Mouse (Mus musculus) intestine, embryonic 16.5 days (tissue): ENCODE results near the gene Tnnt2. TPM values are rescaled to one million over a fixed set of nuclear protein-coding genes. Genes with fewer than 3 reads are reported as not detected.

ENCODE experiments used
- ATAC-seq: fragments of 200-750 bp; cut with Nextera tagmentation; 2 replicates; pipeline ENCODE4 v1.8.0; 2017; ENCODE audit warnings: moderate TSS enrichment, moderate library complexity
- H3K27ac ChIP-seq: fragments of 300-500 bp; sonication (generic); 2 replicates; pipeline ENCODE4 v1.5.1; 2014; ENCODE audit warnings: mild to moderate bottlenecking, low read length
- H3K27me3 ChIP-seq: fragments of 300-500 bp; sonication (generic); replicated peaks from 2 replicates; pipeline ENCODE4 v1.6.1; 2014; ENCODE audit warnings: low read length, control low read depth, mixed read lengths; ENCODE audit not compliant: control insufficient read depth, insufficient read depth
- H3K36me3 ChIP-seq: fragments of 300-500 bp; sonication (generic); 2 replicates; pipeline ENCODE4 v1.6.1; 2014; ENCODE audit warnings: low read length, control low read depth; ENCODE audit not compliant: control insufficient read depth, insufficient read depth
- H3K4me1 ChIP-seq: fragments of 300-500 bp; sonication (generic); 2 replicates; pipeline ENCODE4 v1.6.1; 2014; ENCODE audit warnings: low read length, control low read depth, mixed read lengths; ENCODE audit not compliant: control insufficient read depth, insufficient read depth
- H3K4me2 ChIP-seq: fragments of 300-500 bp; sonication (generic); 2 replicates; pipeline ENCODE4 v1.6.1; 2014; ENCODE audit warnings: low read depth, low read length, control low read depth
- H3K4me3 ChIP-seq: fragments of 300-500 bp; sonication (generic); 2 replicates; pipeline ENCODE4 v1.5.1; 2014; ENCODE audit warnings: mild to moderate bottlenecking, low read length
- H3K9ac ChIP-seq: fragments of 300-500 bp; sonication (generic); 2 replicates; pipeline ENCODE4 v1.6.1; 2014; ENCODE audit warnings: low read depth, low read length
- H3K9me3 ChIP-seq: fragments of 300-500 bp; sonication (generic); 2 replicates; pipeline ENCODE4 v1.6.1; 2016; ENCODE audit warnings: low read length, control low read depth; ENCODE audit not compliant: control insufficient read depth
- WGBS: fragments of 180-500 bp; shearing (Covaris S2); extraction: QIAGEN DNeasy Blood & Tissue Kit; methylation state at CpG from one replicate; pipeline ENCODE4 v1.1.7; 2014; 5-methylcytosine and 5-hydroxymethylcytosine counted together
- polyA plus RNA-seq: library from polyadenylated mRNA; unstranded; fragments of >200 nt; fragmentation: Nextera tagmentation; extraction: Ambion mirVana; gene quantifications from 2 replicates; pipeline ENCODE4 v1.2.1, GENCODE M21; 2015

Tnnt2 gene
- 23.5 and 26.7 TPM in 2 replicates for polyA plus RNA-seq

- H3K4me3 ChIP-seq, result no peak within 1 kb of the TSS
- no peaks in the 10 kb centered on the region for H3K9me3 ChIP-seq
- 38% methylated on average over 9 of the region's 9 CpGs for WGBS
- H3K27ac ChIP-seq, result peak within 1 kb of the TSS; percentile 40; the same call in 1 of the 2 replicates
- ATAC-seq, result peak; percentile 19; the same call in 1 of the 2 replicates
- H3K4me1 ChIP-seq, result 0 out of 2 replicates have a peak, but pooled peaks cover 3% of the 10 kb centered on the region
- no peaks in the 10 kb centered on the region for H3K27me3 ChIP-seq
- H3K36me3 ChIP-seq, result no peaks in the 10 kb centered on the region; the same call in 1 of the 2 replicates
- H3K9ac ChIP-seq, result no peak within 1 kb of the TSS
- H3K4me2 ChIP-seq, result no peak within 1 kb of the TSS
Measured at GRCm38 (mm10) chr1:135835716-135836483, at the start of gene Tnnt2. Gene Tnnt2 (plus strand): TSS chr1:135836354.

DNA sequence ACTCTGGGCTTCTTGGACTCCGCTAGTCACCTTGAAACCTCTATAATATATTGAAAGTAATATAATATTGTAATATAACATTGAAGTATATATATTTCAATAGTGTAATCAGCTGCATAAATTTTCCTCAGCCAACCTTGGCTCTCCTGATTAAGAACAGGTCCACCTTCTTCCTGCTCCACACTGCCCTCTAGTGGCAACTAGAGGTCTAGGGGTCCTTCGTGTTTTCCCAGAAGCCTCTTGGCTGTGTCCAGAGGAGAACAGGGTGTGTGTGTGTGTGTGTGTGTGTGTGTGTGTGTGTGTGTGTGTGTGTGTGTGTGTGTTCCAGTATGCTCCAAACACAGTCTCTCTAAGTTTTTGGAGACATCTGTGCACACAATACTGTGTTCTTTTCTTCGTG, 48.4 kb upstream of the Tnnt2 start:
- 46% methylated on average over 3 of the region's 3 CpGs for WGBS
- Histone ChIP-seq H3K4me3 (no peak overlapping the region), H3K4me1 (peaks cover 12% of the 10 kb centered on the region; the same call in 1 of the 2 replicates), H3K27ac (no peak overlapping the region), H3K4me2 (no peak overlapping the region), H3K27me3 (no peaks in the 10 kb centered on the region), H3K9me3 (no peaks in the 10 kb centered on the region), H3K9ac (no peak overlapping the region), H3K36me3 (no peaks in the 10 kb centered on the region)
- peak; percentile 31; the same call in 1 of the 2 replicates for ATAC-seq

- Histone ChIP-seq H3K4me2 (peak overlapping the region; percentile 19; the same call in 1 of the 2 replicates), H3K4me3 (no peak overlapping the region), H3K36me3 (no peaks in the 10 kb centered on the region), H3K9me3 (no peaks in the 10 kb centered on the region), H3K27ac (no peak overlapping the region), H3K4me1 (peaks cover 18% of the 10 kb centered on the region), H3K27me3 (no peaks in the 10 kb centered on the region), H3K9ac (no peak overlapping the region)
- peak; percentile 36; the same call in 1 of the 2 replicates for ATAC-seq
- 17% methylated on average over 10 of the region's 10 CpGs for WGBS
Measured at GRCm38 (mm10) chr1:135788708-135789107, 47.4 kb upstream of the Tnnt2 start.

DNA sequence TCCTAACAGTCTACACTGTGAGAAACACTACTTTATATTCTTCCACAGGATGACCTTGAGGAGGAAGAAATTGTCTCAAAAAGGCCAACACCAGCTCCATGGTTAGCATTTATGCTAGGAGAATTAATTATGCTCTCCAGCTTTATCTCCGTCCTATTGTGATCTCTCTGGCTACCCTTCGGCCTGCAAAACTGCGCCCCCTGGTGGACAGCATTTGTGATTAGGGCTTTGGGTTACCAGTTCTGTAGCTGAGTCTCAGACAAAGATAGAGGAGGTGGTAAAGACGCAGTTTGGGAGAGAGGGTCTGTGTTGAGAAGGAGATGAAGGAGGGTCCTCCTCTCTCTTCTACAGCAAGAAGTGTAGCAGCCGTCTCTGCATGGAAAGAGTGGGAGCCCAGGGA, 46.3 kb upstream of the Tnnt2 start:
- WGBS, result 16% methylated on average over 5 of the region's 5 CpGs
- Histone ChIP-seq H3K9me3 (no peaks in the 10 kb centered on the region), H3K27ac (no peak overlapping the region), H3K4me2 (no peak overlapping the region), H3K36me3 (no peaks in the 10 kb centered on the region), H3K27me3 (no peaks in the 10 kb centered on the region), H3K4me3 (no peak overlapping the region), H3K4me1 (peaks cover 29% of the 10 kb centered on the region), H3K9ac (no peak overlapping the region)
- ATAC-seq, result no peak

DNA sequence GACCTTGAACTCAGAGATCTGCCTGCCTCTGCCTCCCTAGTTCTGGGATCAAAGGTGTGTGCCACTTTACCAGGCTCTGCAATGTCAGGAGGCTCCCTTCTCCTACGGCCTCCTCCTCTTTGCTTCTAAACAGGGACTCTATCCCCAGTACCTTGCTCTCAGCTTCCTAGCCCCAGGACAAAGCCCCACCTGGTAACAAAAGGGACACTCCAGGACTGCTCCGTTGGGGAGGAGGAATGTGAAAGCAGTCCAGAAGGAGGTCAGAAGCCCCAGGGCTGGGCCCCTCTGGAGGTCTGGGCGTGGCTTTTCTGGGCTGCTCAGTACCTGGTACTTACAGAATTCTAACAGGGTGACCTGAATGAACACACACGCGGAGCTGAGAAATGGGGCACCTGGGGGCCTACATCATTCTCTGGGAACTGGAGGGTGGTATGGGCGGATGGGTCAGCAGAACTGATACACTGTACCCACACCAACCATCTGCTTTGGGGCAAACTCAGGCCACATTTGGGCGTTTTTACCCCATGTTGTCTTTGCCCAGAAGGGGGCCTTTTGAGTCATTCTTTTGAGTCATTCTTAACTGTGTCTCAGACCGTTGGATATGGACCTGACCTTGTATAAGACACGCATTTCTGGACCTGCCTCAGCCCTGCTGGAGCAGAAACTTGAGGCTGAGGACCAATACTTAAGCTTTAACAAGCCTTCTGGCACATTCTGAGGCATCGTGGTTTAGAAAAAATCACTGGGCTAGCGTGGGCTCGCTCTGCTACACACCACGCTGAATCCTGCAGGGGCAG, 43.8 kb upstream of the Tnnt2 start:
- Histone ChIP-seq H3K4me3 (no peak overlapping the region), H3K36me3 (no peaks in the 10 kb centered on the region), H3K4me2 (no peak overlapping the region), H3K27me3 (no peaks in the 10 kb centered on the region), H3K4me1 (peaks cover 47% of the 10 kb centered on the region), H3K27ac (peak overlapping the region; percentile 4; the same call in 1 of the 2 replicates), H3K9ac (no peak overlapping the region), H3K9me3 (no peaks in the 10 kb centered on the region)
- WGBS, result 71% methylated on average over 13 of the region's 13 CpGs
- no peak for ATAC-seq

GRCm38 (mm10) chr1:135793370-135794215, 42.6 kb upstream of the Tnnt2 start:
- Histone ChIP-seq H3K4me1 (peaks cover 42% of the 10 kb centered on the region), H3K27me3 (no peaks in the 10 kb centered on the region), H3K4me2 (peak overlapping the region; percentile 61), H3K27ac (peak overlapping the region; percentile 82), H3K9ac (peak overlapping the region; percentile 71), H3K36me3 (no peaks in the 10 kb centered on the region), H3K4me3 (peak overlapping the region; percentile 35), H3K9me3 (no peaks in the 10 kb centered on the region)
- WGBS, result 12% methylated on average over 27 of the region's 27 CpGs
- peak; percentile 62 for ATAC-seq

DNA sequence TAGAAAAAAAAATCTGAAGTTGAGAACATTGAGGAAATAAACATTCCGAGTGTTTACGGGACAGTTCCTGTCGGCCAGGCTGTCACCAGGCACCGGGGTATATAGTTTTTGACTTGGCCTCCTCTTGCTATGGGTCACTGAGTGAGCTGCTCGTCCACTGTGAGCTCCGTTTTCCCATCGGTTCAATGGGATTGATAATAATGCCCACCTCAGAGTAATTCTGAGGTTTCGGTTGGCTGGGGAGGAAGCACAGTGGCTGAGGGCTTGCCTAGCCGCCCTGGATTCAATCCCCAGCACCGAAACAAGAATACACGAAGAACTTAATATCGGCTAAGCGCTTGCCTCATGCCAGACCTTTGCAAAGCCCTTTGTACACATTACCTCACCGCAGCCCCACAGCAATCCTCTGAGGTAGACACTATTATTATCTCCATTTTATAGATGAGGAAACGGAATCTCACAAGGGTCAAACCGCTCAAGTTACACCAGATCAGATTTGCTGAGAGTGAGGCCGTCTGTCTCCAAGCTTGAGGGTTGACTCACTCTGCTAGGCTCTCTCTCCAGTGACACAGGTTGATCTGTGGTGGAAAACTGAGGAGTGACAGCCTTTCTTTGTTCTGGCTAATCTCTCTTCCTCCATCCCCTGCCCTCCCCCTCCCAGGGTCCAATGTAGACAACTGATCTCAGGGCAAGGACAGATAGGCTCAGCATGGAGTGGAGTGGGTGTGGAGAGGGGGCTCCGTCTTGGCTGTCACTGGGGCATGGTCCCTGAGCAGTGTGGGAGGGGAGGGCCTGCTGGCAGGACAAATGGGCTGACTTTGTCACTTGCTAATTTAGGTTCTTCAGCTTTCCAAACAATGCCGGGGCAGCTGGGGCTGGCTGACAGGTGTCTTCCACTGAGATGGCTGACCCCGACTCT, 41.7 kb upstream of the Tnnt2 start:
- WGBS, result 19% methylated on average over 20 of the region's 20 CpGs
- ATAC-seq, result peak; percentile 70
- Histone ChIP-seq H3K27me3 (no peaks in the 10 kb centered on the region), H3K27ac (peak overlapping the region; percentile 82), H3K36me3 (no peaks in the 10 kb centered on the region), H3K4me2 (peak overlapping the region; percentile 61), H3K4me3 (peak overlapping the region; percentile 35), H3K9ac (peak overlapping the region; percentile 71), H3K4me1 (peaks cover 43% of the 10 kb centered on the region), H3K9me3 (no peaks in the 10 kb centered on the region)

DNA sequence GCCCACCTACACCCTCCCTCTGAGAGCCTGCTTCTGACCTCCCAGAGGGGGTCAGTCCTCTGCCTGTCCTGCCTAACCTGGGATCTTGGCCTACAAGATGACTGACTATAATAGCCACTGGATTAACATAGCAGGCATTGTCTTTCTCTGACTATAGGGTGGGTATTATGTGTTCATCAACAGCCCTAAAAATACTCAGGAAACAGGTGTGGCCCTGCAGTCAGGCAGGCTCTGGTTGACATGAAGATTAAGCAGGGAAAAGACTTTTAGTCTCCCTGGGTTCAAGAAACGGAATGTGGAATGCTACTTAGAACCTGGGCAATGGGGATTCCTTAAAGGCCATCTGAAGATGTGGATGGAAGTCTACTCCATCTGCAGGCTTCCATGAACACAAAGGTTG, 37.7 kb upstream of the Tnnt2 start:
- Histone ChIP-seq H3K4me2 (no peak overlapping the region), H3K4me1 (peaks cover 55% of the 10 kb centered on the region), H3K27me3 (no peaks in the 10 kb centered on the region), H3K9ac (no peak overlapping the region), H3K36me3 (no peaks in the 10 kb centered on the region), H3K4me3 (no peak overlapping the region), H3K9me3 (no peaks in the 10 kb centered on the region), H3K27ac (no peak overlapping the region)
- WGBS, result 73% methylated on average over 1 of the region's 1 CpGs
- no peak for ATAC-seq
